Mouse (Mus musculus) embryonic facial prominence, embryonic 14.5 days (tissue): Measurements from ENCODE around the gene Ess2. TPM values are rescaled to one million over a fixed set of nuclear protein-coding genes. Genes with fewer than 3 reads are reported as not detected.
A peak's percentile ranks its signal among the peaks of the same experiment; 100 is the strongest.

Source experiments
- ATAC-seq: fragments of 200-750 bp; cut with Nextera tagmentation; 2 replicates; pipeline ENCODE4 v1.8.0; 2017; ENCODE audit warnings: low read depth, moderate number of reproducible peaks, moderate TSS enrichment
- DNase-seq: peaks from one replicate; pipeline ENCODE4 v3.0.0-alpha.2; 2015; ENCODE audit warnings: low spot score
- H3K27ac ChIP-seq: fragments of 300-500 bp; sonication (generic); replicated peaks from 2 replicates; pipeline ENCODE4 v1.5.1; 2014; ENCODE audit warnings: low read depth, mild to moderate bottlenecking, low read length, moderate library complexity
- H3K27me3 ChIP-seq: fragments of 300-500 bp; sonication (generic); replicated peaks from 2 replicates; pipeline ENCODE4 v1.6.1; 2014; ENCODE audit warnings: low read length; ENCODE audit not compliant: control insufficient read depth, insufficient read depth
- H3K36me3 ChIP-seq: fragments of 300-500 bp; sonication (generic); 2 replicates; pipeline ENCODE4 v1.6.1; 2014; ENCODE audit warnings: low read length, mixed read lengths; ENCODE audit not compliant: control insufficient read depth, insufficient read depth
- H3K4me1 ChIP-seq: fragments of 300-500 bp; sonication (generic); 2 replicates; pipeline ENCODE4 v1.6.1; 2014; ENCODE audit warnings: antibody characterized with exemption, low read length; ENCODE audit not compliant: control insufficient read depth, insufficient read depth
- H3K4me2 ChIP-seq: fragments of 300-500 bp; sonication (generic); 2 replicates; pipeline ENCODE4 v1.6.1; 2014; ENCODE audit warnings: low read depth, mild to moderate bottlenecking, low read length, moderate library complexity, mixed read lengths
- H3K4me3 ChIP-seq: fragments of 300-500 bp; sonication (generic); 2 replicates; pipeline ENCODE4 v1.5.1; 2014; ENCODE audit warnings: low read depth, mild to moderate bottlenecking, low read length
- H3K9ac ChIP-seq: fragments of 300-500 bp; sonication (generic); 2 replicates; pipeline ENCODE4 v1.6.1; 2014; ENCODE audit warnings: low read depth, mild to moderate bottlenecking, low read length, moderate library complexity, mixed read lengths
- H3K9me3 ChIP-seq: fragments of 300-500 bp; sonication (generic); 2 replicates; pipeline ENCODE4 v1.6.1; 2016; ENCODE audit warnings: low read length; ENCODE audit not compliant: control insufficient read depth
- WGBS: fragments of 180-500 bp; shearing (Covaris S2); extraction: QIAGEN DNeasy Blood & Tissue Kit; methylation state at CpG from one replicate; pipeline ENCODE4 v1.1.7; 2014; 5-methylcytosine and 5-hydroxymethylcytosine counted together
- polyA plus RNA-seq: library from polyadenylated mRNA; unstranded; fragments of >200 nt; fragmentation: Nextera tagmentation; extraction: Ambion mirVana; gene quantifications from 2 replicates; pipeline ENCODE4 v1.2.1, GENCODE M21; 2014

Ess2 gene
- polyA plus RNA-seq, 1 experiment from 2014 or later, result 26.2 TPM

DNA sequence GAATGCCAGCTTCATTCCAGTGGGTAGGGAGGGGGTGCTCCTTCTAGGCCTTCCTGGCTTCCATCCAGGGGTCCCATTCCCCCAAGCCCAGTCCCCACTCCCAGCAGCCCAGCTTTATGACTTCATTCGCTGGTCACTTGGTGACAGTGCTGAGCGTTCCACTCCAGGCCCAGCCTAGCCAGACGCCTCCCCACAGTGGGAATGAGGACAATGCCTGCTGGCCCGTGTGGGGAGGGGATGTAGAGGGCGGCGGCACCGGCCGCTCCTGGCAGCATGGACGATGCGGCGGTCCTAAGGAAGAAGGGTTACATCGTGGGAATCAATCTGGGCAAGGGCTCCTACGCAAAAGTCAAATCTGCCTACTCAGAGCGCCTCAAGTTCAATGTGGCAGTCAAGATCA is 12.7 kb downstream of the Ess2 start, which contains the start of the genes Dgcr2 and Tssk2:
Gene Dgcr2 (minus strand): TSS at position 101 of the 400 bp plus-strand sequence.
Gene Tssk2 (plus strand): TSS at position 176 of the 400 bp plus-strand sequence.
- Histone ChIP-seq H3K4me1 (no peaks in the 10 kb centered on the region), H3K27me3 (no peaks in the 10 kb centered on the region), H3K9me3 (no peaks in the 10 kb centered on the region), H3K27ac (no peak within 1 kb of the TSS), H3K36me3 (peaks cover 52% of the 10 kb centered on the region), H3K4me2 (no peak within 1 kb of the TSS), H3K9ac (no peak within 1 kb of the TSS), H3K4me3 (no peak within 1 kb of the TSS)
- ATAC-seq (no peak), DNase-seq (no peak)
- 94% methylated on average over 14 of the region's 14 CpGs for WGBS

DNA sequence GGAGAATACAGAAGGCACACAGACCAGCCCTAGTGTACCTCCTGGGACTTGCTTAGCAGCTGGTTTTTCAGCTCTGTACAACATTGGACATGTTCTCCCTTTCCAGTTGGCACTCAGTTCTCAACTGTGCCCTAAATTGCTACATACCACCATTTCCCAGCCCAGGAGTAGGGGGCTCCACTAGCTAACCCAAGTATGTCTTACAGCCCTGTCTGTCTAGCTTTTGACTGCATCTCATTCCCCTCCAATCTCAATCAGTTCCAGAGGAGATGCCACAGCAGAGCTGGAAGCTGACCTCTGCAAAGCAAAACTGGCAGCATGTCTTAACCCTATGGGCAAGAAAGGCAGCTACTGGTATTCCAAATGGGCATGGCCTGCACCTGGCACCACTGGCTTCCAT is 15.1 kb downstream of the Ess2 start:
- Histone ChIP-seq H3K27me3 (no peaks in the 10 kb centered on the region), H3K9ac (no peak overlapping the region), H3K4me3 (no peak overlapping the region), H3K36me3 (peaks cover 28% of the 10 kb centered on the region), H3K4me2 (no peak overlapping the region), H3K4me1 (peaks cover 9% of the 10 kb centered on the region), H3K9me3 (no peaks in the 10 kb centered on the region), H3K27ac (no peak overlapping the region)
- DNase-seq, result no peak
- ATAC-seq, result no peak

DNA sequence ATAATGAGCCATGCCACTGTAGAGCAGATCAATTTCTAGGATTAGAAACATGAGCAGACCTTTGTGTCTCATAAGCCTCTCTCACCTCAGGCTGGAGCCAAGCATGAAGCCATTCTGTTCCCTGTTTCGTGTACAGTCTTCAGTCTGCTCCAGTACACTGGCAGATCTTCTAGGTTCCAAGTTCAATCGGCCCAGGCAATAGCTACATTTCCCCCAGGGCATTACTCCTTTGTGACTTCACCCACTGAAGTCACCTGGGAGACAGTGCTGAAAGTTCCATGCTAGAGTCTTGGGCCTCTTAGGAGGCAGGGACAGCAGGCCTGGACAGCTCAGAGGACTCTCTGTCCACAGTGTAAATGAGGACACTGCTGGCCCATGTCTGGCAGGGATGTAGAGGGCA is 17.2 kb downstream of the Ess2 start, which contains the start of gene Tssk1:
Gene Tssk1 (plus strand): TSS at position 301 of the 400 bp plus-strand sequence.
- H3K9ac ChIP-seq, result no peak within 1 kb of the TSS
- no peak within 1 kb of the TSS for H3K27ac ChIP-seq
- H3K36me3 ChIP-seq, result peaks cover 7% of the 10 kb centered on the region; the same call in 1 of the 2 replicates
- DNase-seq (no peak), ATAC-seq (no peak)
- WGBS, result 70% methylated on average over 2 of the region's 2 CpGs
- H3K9me3 ChIP-seq, result no peaks in the 10 kb centered on the region
- peaks cover 20% of the 10 kb centered on the region for H3K4me1 ChIP-seq
- H3K4me2 ChIP-seq, result no peak within 1 kb of the TSS
- no peaks in the 10 kb centered on the region for H3K27me3 ChIP-seq
- H3K4me3 ChIP-seq, result no peak within 1 kb of the TSS

DNA sequence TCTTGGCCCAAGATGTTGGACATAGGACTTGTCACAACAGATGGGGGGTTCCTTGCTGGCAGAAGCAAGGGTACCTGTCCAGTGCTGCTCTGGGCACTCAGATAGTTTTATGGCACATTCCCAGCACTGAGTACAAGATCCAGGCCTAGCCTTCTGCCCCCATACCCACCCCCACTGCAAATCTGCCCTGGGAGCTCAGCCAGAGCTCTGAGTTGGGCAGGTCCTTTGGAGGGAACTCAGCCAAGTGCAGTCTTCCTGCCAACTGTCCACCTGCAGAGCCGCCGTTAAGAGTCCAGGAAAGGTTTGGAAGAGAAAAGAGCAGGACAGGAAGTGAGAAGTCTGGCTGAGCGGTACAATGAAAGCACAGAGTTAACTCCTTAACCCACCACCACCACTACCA is 18.5 kb downstream of the Ess2 start:
- no peak overlapping the region for H3K9ac ChIP-seq
- DNase-seq (no peak), ATAC-seq (no peak)
- no peaks in the 10 kb centered on the region for H3K9me3 ChIP-seq
- peaks cover 20% of the 10 kb centered on the region for H3K4me1 ChIP-seq
- H3K36me3 ChIP-seq, result no peaks in the 10 kb centered on the region
- no peaks in the 10 kb centered on the region for H3K27me3 ChIP-seq
- no peak overlapping the region for H3K4me2 ChIP-seq
- no peak overlapping the region for H3K4me3 ChIP-seq
- WGBS, result 67% methylated on average over 3 of the region's 3 CpGs
- H3K27ac ChIP-seq, result no peak overlapping the region

DNA sequence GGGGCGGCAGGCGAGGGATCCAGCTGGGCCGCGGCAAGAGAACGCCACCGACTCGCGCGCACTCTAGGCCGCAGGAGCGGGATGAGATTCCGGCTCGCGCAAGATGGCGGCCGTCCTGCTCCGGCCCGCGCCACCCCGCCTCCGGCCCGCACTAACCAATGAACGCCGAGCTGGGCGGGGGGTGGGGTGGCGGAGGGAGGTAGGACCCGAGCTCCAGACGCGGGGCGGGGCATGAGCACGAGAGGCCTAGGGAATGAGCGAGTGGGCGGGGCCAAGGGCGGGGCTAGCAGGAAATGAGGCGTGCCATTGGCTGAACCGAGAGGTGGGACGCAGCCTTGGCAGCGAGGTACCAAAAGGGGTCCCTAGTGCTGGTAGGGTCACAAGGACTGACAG is 19.6 kb downstream of the Ess2 start, which contains the start of gene Gm20518:
Gene Gm20518 (minus strand): TSS at position 105 of the 393 bp plus-strand sequence.
- H3K27ac ChIP-seq, result peak within 1 kb of the TSS; percentile 95
- H3K4me1 ChIP-seq, result peaks cover 20% of the 10 kb centered on the region
- no peaks in the 10 kb centered on the region for H3K27me3 ChIP-seq
- WGBS, result under 1% methylated on average over 11 of the region's 38 CpGs
- peak within 1 kb of the TSS; percentile 76 for H3K4me3 ChIP-seq
- peak within 1 kb of the TSS; percentile 98 for H3K9ac ChIP-seq
- peak; percentile 99 for DNase-seq
- ATAC-seq, result peak; percentile 97
- H3K36me3 ChIP-seq, result no peaks in the 10 kb centered on the region
- peak within 1 kb of the TSS; percentile 65 for H3K4me2 ChIP-seq
- H3K9me3 ChIP-seq, result no peaks in the 10 kb centered on the region

DNA sequence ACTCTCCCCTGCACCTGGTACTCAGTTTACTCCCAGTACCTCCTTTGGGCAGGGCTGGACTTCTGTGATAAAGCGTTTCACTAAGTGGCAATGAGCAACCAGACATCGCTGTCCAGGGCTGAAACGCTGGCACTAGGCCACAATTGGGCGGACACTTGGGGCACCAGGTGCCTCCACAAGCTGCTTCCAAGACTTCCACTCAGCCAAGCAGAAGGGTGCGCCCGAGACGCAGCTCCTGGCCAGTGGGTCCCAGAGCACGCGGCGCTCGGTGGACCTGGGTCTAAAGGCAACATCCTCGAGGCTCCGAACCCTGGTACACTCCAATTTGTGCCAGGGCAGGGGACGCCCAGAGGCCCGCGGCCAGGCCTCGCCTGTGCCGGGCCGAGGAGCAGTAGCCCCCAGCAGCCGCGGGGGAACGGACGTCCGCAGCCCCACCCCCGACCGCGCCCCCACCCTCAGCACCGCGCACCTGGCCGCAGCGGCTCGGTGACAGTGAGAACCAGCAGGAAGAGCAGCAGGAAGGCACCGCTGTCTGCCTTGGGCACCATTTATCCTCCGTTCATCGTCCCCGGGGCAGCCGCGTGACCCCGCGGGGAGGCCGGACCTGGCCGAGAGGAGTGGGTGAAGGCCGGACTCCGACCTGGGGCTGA is 20.1 kb downstream of the Ess2 start:
- H3K4me2 ChIP-seq, result peak overlapping the region; percentile 65
- DNase-seq, result peak; percentile 81
- H3K27ac ChIP-seq, result peak overlapping the region; percentile 95
- WGBS, result 0% methylated on average over 17 of the region's 44 CpGs
- ATAC-seq, result peak; percentile 47
- H3K27me3 ChIP-seq, result no peaks in the 10 kb centered on the region
- no peaks in the 10 kb centered on the region for H3K9me3 ChIP-seq
- peak overlapping the region; percentile 76 for H3K4me3 ChIP-seq
- H3K36me3 ChIP-seq, result no peaks in the 10 kb centered on the region
- peak overlapping the region; percentile 98 for H3K9ac ChIP-seq
- peaks cover 20% of the 10 kb centered on the region for H3K4me1 ChIP-seq

DNA sequence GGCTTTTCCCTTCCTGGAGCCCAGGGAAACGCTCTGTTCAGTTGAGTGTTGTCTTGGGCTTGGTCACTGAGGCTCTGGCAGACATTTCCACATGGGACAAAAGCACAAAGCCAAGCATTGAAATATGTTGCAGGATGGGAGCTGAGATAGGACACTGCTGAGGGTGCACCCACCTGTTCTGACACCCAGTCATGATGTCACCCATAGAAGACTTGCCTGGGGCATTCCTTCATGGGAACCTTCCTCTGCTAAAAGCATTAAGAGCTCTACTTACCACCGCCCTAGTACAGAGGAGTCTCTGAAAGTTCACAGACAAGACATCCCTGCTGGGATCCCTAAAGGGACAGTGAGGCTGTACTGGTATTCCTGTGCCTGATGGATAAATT is 20.8 kb downstream of the Ess2 start:
- H3K36me3 ChIP-seq, result no peaks in the 10 kb centered on the region
- peaks cover 20% of the 10 kb centered on the region for H3K4me1 ChIP-seq
- peak overlapping the region; percentile 98 for H3K9ac ChIP-seq
- DNase-seq (peak; percentile 23), ATAC-seq (no peak)
- H3K27ac ChIP-seq, result no peak overlapping the region
- H3K27me3 ChIP-seq, result no peaks in the 10 kb centered on the region
- 58% methylated on average over 2 of the region's 2 CpGs for WGBS
- peak overlapping the region; percentile 65 for H3K4me2 ChIP-seq
- H3K4me3 ChIP-seq, result peak overlapping the region; percentile 76
- H3K9me3 ChIP-seq, result no peaks in the 10 kb centered on the region

DNA sequence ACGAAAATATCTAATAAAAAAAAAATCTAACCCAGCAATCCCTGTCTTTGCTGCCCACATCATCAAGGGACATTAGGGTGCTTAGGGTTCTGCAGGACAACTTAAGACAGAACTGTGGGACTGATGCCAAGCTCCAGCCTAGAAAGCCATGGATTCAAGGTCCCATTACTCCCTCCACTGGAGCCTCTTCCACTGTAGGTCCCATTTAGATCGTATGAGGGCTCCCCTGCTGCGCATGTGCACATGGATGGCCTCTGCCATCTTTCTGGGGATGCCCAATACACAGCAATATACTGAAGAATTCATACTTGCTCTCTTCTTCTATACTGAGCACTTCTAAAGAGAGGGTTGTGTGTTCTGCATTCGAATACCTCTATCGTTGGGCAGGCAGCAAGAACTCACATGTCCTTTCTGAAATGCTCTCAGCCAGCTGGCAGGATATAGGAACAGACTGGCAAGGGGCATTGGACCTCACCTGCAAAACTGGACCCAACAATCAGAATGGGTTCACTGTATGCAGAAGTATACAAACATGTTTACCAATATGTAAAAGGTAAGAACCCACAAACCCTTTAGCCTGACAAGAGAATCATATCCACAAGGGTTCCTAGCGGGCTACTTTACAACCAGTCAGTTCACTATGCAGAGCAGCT is 21.3 kb downstream of the Ess2 start:
- Histone ChIP-seq H3K27ac (no peak overlapping the region), H3K4me3 (peak overlapping the region; percentile 76), H3K4me1 (peaks cover 20% of the 10 kb centered on the region), H3K9ac (peak overlapping the region; percentile 98; the same call in 1 of the 2 replicates), H3K9me3 (no peaks in the 10 kb centered on the region), H3K36me3 (no peaks in the 10 kb centered on the region), H3K4me2 (peak overlapping the region; percentile 65), H3K27me3 (no peaks in the 10 kb centered on the region)
- ATAC-seq (no peak), DNase-seq (no peak)
- WGBS, result 90% methylated on average over 6 of the region's 6 CpGs
